Mouse (Mus musculus) erythroblast, embryonic 14.5 days (primary cell): ENCODE measurements around the gene Nudt12.

Experiments
- GATA1 ChIP-seq: IDR thresholded peaks from 2 replicates; pipeline ENCODE4 v1.6.1; 2012; ENCODE audit warnings: low read length, inconsistent platforms, mixed read lengths
- TAL1 ChIP-seq: IDR thresholded peaks from 3 replicates; pipeline ENCODE4 v1.6.1; 2012; ENCODE audit warnings: low read length, inconsistent platforms, mixed read lengths

GRCm38 (mm10) chr17:59013091-59013459 lies at the start of gene Nudt12:
- TF ChIP-seq GATA1 (no peak), TAL1 (no peak; the same call in 2 of the 3 replicates)
